Mouse (Mus musculus) forebrain, embryonic 13.5 days (tissue): ENCODE results near the gene Gm614. TPM values are rescaled to one million over a fixed set of nuclear protein-coding genes. Genes with fewer than 3 reads are reported as not detected.

Experiments used
- ATAC-seq: fragments of 200-750 bp; cut with Nextera tagmentation; 2 replicates; pipeline ENCODE4 v1.8.0; 2017
- H3K27ac ChIP-seq: fragments of 300-500 bp; sonication (generic); 2 replicates; pipeline ENCODE4 v1.5.1; 2015; ENCODE audit warnings: inconsistent platforms, mild to moderate bottlenecking, moderate library complexity
- H3K27me3 ChIP-seq: fragments of 300-500 bp; sonication (generic); 2 replicates; pipeline ENCODE4 v1.6.1; 2015; ENCODE audit warnings: mild to moderate bottlenecking, inconsistent platforms
- H3K36me3 ChIP-seq: fragments of 300-500 bp; sonication (generic); 2 replicates; pipeline ENCODE4 v1.6.1; 2015; ENCODE audit warnings: mild to moderate bottlenecking, inconsistent platforms; ENCODE audit not compliant: poor library complexity, severe bottlenecking
- H3K4me1 ChIP-seq: fragments of 300-500 bp; sonication (generic); 2 replicates; pipeline ENCODE4 v1.6.1; 2015; ENCODE audit warnings: inconsistent platforms
- H3K4me2 ChIP-seq: fragments of 300-500 bp; sonication (generic); 2 replicates; pipeline ENCODE4 v1.6.1; 2015; ENCODE audit warnings: inconsistent platforms, mild to moderate bottlenecking, moderate library complexity
- H3K4me3 ChIP-seq: fragments of 300-500 bp; sonication (generic); 2 replicates; pipeline ENCODE4 v1.5.1; 2015; ENCODE audit warnings: mild to moderate bottlenecking, inconsistent platforms
- H3K9ac ChIP-seq: fragments of 300-500 bp; sonication (generic); 2 replicates; pipeline ENCODE4 v1.6.1; 2015; ENCODE audit warnings: mild to moderate bottlenecking, inconsistent platforms
- H3K9me3 ChIP-seq: fragments of 300-500 bp; sonication (generic); replicated peaks from 2 replicates; pipeline ENCODE4 v1.6.1; 2016; ENCODE audit warnings: inconsistent platforms
- WGBS: fragments of 180-500 bp; shearing (Covaris S2); methylation state at CpG from one replicate; pipeline ENCODE4 v1.1.7; 2015; 5-methylcytosine and 5-hydroxymethylcytosine counted together
- polyA plus RNA-seq: library from polyadenylated mRNA; unstranded; fragments of >200 nt; fragmentation: Nextera tagmentation; extraction: Ambion mirVana; gene quantifications from 2 replicates; pipeline ENCODE4 v1.2.1, GENCODE M21; 2015

The Gm614 gene
- polyA plus RNA-seq, 1 experiment from 2014 or later, result not detected

- peak within 1 kb of the TSS; percentile 49 for H3K4me3 ChIP-seq
- H3K36me3 ChIP-seq, result peaks cover 7% of the 10 kb centered on the region; the same call in 1 of the 2 replicates
- peak; percentile 94 for ATAC-seq
- no peaks in the 10 kb centered on the region for H3K27me3 ChIP-seq
- H3K4me1 ChIP-seq, result peaks cover 10% of the 10 kb centered on the region; the same call in 1 of the 2 replicates
- peak within 1 kb of the TSS; percentile 73 for H3K4me2 ChIP-seq
- WGBS, result 20% methylated on average over 43 of the region's 47 CpGs
- H3K9ac ChIP-seq, result peak within 1 kb of the TSS; percentile 62
- H3K9me3 ChIP-seq, result no peaks in the 10 kb centered on the region
- H3K27ac ChIP-seq, result no peak within 1 kb of the TSS
Measured at GRCm38 (mm10) chrX:101253952-101254729, 9.7 kb downstream of the Gm614 start, which contains the start of gene Foxo4. TSS of gene Foxo4 (plus strand) at chrX:101254528.

GRCm38 (mm10) chrX:101245011-101245410 is 18.8 kb downstream of the Gm614 start:
- no peak overlapping the region for H3K4me2 ChIP-seq
- 0 out of 2 replicates have a peak, but pooled peaks cover 4% of the 10 kb centered on the region for H3K27me3 ChIP-seq
- H3K9ac ChIP-seq, result no peak overlapping the region
- no peaks in the 10 kb centered on the region for H3K4me1 ChIP-seq
- H3K36me3 ChIP-seq, result no peaks in the 10 kb centered on the region
- WGBS, result 15% methylated on average over 1 of the region's 1 CpGs
- H3K9me3 ChIP-seq, result no peaks in the 10 kb centered on the region
- H3K27ac ChIP-seq, result no peak overlapping the region
- H3K4me3 ChIP-seq, result no peak overlapping the region
- no peak for ATAC-seq

- no peak for ATAC-seq
Measured at GRCm38 (mm10) chrX:101222796-101223162, 41.0 kb downstream of the Gm614 start.

GRCm38 (mm10) chrX:101221834-101222795 is 41.7 kb downstream of the Gm614 start, which contains the start of gene Snx12:
TSS of gene Snx12 (minus strand) at chrX:101222563.
- Histone ChIP-seq H3K27me3 (0 out of 2 replicates have a peak, but pooled peaks cover 4% of the 10 kb centered on the region), H3K4me3 (peak within 1 kb of the TSS; percentile 57), H3K4me2 (peak within 1 kb of the TSS; percentile 63), H3K9ac (peak within 1 kb of the TSS; percentile 70), H3K9me3 (no peaks in the 10 kb centered on the region), H3K36me3 (no peaks in the 10 kb centered on the region), H3K27ac (peak within 1 kb of the TSS; percentile 22; the same call in 1 of the 2 replicates), H3K4me1 (peaks cover 4% of the 10 kb centered on the region)
- ATAC-seq, result peak; percentile 99
- WGBS, result 24% methylated on average over 55 of the region's 55 CpGs

More at GRCm38 (mm10) chrX:101222796-101223162, 41.0 kb downstream of the Gm614 start:
- Histone ChIP-seq H3K9me3 (no peaks in the 10 kb centered on the region), H3K27me3 (0 out of 2 replicates have a peak, but pooled peaks cover 4% of the 10 kb centered on the region), H3K36me3 (no peaks in the 10 kb centered on the region), H3K4me2 (peak overlapping the region; percentile 63), H3K9ac (no peak overlapping the region; the same call in 1 of the 2 replicates), H3K4me1 (peaks cover 4% of the 10 kb centered on the region), H3K4me3 (peak overlapping the region; percentile 57), H3K27ac (peak overlapping the region; percentile 22; the same call in 1 of the 2 replicates)
- WGBS, result 36% methylated on average over 7 of the region's 7 CpGs

Other genes with a start within 250 kb of the Gm614 start
- not detected in 2 replicates for gene Tex11, start 204.3 kb downstream of the Gm614 start, polyA plus RNA-seq
- 0.57 and 1.2 TPM in 2 replicates for gene Slc7a3, start 178.0 kb downstream of the Gm614 start, polyA plus RNA-seq
- gene Snx12, start 41.4 kb downstream of the Gm614 start, polyA plus RNA-seq, result 55.5 and 57.5 TPM in 2 replicates
- 1.3 TPM in 2 replicates for gene Foxo4, start 9.5 kb downstream of the Gm614 start, polyA plus RNA-seq
- 2.3 and 2.4 TPM in 2 replicates for gene Il2rg, start 4.3 kb upstream of the Gm614 start, polyA plus RNA-seq
- gene Gm20489, start 5.0 kb upstream of the Gm614 start, polyA plus RNA-seq, result not detected in 2 replicates
- 31.3 and 31.7 TPM in 2 replicates for gene Med12, start 10.0 kb upstream of the Gm614 start, polyA plus RNA-seq
- gene Nlgn3, start 35.2 kb upstream of the Gm614 start, polyA plus RNA-seq, result 33.8 and 43.0 TPM in 2 replicates
- gene Gjb1, start 112.4 kb upstream of the Gm614 start, polyA plus RNA-seq, result 0.23 and 0.25 TPM in 2 replicates
- gene Zmym3, start 156.9 kb upstream of the Gm614 start, polyA plus RNA-seq, result 39.9 and 46.6 TPM in 2 replicates
- 558 and 566 TPM in 2 replicates for gene Nono, start 165.3 kb upstream of the Gm614 start, polyA plus RNA-seq
- gene Itgb1bp2, start 185.1 kb upstream of the Gm614 start, polyA plus RNA-seq, result 2.8 and 3.1 TPM in 2 replicates